Mouse (Mus musculus) layer of hippocampus, adult 9-11 months (tissue): ENCODE data around the gene Coro7.
A peak's percentile ranks its signal among the peaks of the same experiment; 100 is the strongest.
"Not testable (repeated sequence)": the region's sequence is repeated elsewhere in the genome, so short reads cannot be mapped to it uniquely, and the experiment has no call there.

Experiments used
- DNase-seq: peaks from one replicate; pipeline ENCODE4 v3.0.0; 2022

Gene Coro7

DNA sequence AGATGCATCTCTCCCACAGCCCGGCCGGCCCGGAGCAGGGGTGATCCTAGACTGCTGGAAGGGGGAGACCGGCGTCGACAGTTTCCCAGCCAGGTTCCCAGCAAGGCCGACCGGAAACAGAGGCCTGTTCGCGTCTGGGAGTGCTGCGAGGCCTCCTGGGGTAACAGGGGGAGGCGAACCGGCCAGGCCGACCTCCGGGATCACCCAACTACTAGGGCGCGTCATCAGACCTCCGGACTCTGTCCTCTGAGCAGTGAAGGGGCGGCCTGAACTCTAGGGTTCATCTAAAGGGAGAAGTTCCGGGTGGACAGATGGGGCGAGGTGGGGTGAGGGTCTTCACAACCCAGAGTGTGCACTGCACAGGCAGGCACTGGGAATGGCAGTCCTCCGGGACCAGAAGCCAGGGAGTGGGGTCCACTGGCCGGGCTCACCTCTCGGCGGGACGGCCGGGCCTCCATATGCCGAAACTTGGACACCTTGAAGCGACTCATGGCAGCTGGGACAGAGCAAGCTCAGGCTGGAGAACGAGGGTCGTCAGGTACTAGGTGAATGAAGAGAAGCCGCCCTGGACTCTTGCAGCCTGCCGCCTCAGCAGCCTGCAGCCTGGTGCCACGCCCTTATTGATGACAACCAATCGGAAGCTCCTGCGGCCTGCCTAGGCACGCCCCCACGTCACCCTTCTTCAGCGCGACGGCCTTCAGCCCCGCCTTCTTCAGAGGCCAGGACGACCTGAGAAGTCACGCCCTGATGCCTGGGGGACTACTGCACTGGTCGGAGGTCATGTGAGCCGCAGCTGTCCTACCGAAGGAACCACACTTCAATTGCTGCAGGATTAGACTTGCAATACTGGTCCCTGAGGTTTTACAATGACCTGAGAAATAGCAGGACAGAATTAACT is at the start of gene Coro7:
Gene Coro7 (minus strand): TSS at position 657 of the 898 bp plus-strand sequence.
- peak; percentile 93 for DNase-seq

DNA sequence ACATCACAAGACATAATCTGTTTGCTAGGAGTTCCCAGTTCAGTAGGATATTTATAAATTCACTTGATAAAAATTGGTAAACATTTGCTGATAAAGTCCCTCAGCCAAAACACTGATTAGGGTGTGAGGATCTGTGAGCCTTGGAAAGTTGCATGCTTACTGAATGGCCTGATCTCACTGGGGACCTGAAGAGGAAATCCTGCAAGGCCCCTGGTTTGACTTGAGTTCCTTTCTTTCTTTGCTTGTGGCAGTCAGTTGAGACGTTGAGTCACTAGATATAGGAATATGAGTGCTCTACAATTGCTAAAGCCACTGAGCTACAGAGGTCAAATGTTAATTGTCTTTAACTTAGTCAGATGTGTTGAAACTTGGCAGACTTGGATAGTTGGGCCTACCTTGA is 48.4 kb upstream of the Coro7 start:
- no peak for DNase-seq

- no peak for DNase-seq
Observed at GRCm38 (mm10) chr16:4727526-4727925, 47.9 kb upstream of the Coro7 start.

DNA sequence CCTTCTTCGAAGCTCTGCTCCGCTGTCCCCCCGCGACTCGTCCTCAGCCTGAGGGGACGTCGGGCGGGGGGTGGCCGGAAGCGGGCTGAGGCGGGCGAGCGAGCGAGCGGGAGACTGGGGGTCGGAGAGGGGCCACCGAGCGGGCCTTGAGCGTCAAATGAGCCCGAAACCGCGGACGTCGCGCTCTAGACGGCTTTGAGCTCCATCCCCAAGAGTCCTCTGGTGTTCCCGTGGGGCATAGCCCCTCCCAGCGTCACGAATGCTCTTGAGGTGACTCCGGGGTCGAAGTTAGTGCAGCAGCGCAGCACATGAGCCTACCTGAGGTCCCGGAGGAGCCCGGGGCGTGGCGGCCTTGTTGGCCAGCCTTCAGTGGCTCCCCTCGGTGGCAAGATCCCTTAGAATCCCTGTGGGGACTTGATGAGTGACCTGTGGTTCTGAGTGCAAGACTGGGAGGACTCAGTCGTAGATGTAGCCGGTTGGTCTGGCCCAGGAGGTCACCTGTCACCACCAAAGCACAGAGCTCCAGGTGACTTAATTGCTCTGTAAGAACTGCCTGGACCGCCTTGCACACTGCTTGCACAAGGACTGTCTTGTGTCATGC is 47.1 kb upstream of the Coro7 start:
- DNase-seq = peak; percentile 41

GRCm38 (mm10) chr16:4725780-4726527 is 46.4 kb upstream of the Coro7 start, which contains the start of gene Hmox2:
Gene Hmox2 (plus strand): TSS chr16:4726361.
- DNase-seq = peak; percentile 90

DNA sequence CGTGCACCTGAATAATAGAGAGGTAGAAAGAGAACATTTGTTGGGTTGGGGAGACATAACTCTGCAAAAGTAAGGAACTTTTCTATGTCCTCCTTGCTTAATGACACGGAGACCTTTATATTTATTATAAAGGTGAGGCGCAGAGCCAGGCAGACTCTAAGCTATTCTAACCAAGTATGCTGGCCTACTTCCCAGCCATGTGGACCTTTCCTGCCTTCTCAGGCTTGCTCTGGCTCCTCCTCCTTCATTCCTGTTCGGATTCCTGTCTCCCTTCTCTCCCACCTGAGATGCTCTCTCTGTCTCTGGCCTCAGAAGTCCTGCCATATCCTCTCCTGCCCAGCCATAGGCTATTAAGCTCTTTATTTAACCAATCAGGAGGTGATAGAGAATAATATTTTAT is 45.7 kb upstream of the Coro7 start:
- DNase-seq = no peak

DNA sequence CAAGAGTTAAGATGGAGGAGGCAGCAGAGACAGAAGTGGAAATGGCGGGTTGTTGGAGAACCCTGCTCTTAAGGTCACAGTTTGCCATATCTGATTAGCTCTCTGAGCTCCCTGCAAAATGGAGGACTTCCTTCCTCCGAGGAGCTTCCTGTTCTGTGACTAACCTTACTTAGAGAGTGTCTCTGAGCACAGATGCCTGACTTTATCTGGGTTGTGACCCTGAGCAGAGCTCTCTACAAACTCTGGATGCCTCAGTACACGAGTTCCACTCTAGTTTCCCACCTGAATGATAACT is 43.3 kb upstream of the Coro7 start:
- DNase-seq = no peak

DNA sequence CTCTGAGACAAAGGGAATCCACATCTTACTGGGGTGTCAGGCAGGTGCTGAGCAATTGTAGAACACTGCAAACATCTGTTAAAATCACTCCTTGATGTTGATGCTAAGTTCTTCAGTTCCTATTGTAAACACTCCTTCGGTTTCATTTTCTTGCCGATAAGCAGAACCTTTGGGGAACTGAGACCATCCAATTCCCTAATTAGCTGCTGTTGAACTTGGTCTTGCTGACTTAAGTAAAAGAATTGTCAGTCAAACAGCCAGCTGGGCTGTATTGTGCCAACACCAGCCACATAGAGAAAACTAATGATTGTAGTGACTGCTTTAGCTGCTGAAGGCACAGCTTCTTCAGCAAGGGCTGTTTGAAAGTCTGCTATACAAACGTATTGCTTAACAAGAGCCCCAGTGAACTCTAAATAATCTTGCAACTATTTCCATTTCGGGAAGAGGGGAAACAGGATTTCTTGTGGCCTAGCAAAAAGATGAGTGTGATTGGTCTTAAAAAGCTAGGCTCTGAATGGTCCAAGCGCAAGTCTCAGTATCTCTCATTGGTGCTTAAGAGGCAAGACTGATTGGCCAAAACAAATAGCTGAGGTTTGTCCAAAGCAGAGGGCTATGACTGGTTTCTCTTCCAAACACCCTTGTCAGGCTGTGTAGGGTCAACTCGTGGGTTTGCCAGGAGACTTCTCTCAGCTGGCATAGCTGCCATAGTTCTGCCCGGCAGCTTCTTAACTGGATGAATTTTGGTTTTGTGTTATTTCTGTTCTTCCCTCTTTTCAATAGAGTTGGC is 42.7 kb upstream of the Coro7 start:
- peak; percentile 43 for DNase-seq

- peak; percentile 68 for DNase-seq
Observed at GRCm38 (mm10) chr16:4718753-4719518, 39.4 kb upstream of the Coro7 start, which contains the start of gene Nmral1. Gene Nmral1 (minus strand): TSS chr16:4719356.

DNA sequence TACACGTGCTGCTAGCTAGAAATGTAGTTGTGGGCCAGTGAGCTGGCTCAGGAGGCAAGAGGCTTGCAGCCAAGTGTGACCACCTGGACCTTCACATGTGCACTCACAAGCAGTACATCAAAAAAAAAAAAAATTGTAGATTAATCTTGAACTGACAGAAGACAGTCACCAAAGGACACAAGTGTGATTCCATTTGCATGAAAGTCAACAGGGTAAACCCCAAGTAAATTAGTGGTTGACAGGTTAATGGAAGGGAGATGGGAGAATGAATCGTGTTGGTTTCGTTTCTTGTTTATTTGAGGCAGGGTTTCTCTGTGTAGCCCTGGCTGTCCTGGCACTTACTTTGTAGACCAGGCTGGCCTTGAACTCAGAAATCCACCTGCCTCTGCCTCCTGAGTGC is 38.3 kb upstream of the Coro7 start:
- DNase-seq = no peak

DNA sequence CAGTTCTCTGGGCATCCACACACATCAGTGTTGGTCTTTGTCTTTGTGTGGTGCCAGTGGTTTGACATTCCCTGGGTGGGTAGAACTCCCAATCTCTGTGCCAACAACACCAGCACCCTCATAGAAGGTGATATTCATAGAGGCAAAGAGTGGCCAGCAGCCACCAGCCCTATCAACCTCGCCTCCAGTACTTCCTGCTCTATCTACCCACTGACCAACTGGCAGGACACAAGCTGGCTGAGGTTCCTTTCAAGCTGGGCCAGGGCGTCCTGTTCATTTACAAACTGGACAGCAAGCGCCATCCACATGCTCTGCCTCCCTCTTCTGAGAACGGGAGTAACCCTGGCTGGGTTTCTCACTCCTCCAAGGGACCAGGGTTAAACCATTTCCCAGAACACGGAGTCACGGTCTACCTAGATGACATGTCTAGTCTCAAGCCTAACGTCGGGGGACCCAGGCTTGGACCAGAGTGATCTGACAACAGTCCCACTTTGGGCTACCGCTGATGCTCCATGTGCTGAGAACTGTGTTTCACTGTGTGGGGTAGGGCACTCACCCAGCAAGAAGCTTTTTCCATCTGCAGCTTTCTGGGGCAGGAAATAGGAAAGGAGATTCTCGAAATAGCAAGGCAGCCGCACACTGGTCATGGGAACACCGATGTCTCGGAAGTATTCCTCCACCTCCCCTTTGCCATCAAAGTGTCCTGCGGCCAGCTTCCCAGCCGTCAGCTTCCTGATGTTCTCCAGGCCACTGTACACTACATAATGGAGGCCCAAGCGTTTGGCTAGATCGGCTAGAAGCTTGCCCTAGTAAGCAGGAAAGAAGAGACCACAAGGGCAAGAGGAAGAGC is 34.5 kb upstream of the Coro7 start:
- DNase-seq = no peak

GRCm38 (mm10) chr16:4711173-4711572 is 31.6 kb upstream of the Coro7 start:
- DNase-seq = peak; percentile 54

DNA sequence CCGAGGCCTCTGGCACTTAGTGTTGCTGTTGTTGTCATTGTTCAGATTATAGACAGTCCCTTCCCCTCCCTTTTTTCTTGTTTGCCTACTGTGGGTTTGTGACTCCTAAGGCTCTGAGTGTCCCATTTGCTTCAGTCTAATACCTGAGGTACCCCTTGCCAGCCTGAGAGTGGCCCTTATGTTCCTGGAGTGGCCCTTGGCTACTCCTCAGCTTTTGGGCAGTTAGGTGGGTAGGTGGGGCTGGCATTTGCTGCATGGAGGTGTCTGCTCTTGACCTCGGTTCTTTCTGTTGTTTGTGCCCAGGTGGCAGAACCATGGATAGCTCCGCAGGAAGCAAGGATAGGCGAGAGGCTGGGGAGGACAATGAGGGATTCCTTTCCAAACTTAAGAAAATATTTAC is 26.0 kb upstream of the Coro7 start:
- no peak for DNase-seq

DNA sequence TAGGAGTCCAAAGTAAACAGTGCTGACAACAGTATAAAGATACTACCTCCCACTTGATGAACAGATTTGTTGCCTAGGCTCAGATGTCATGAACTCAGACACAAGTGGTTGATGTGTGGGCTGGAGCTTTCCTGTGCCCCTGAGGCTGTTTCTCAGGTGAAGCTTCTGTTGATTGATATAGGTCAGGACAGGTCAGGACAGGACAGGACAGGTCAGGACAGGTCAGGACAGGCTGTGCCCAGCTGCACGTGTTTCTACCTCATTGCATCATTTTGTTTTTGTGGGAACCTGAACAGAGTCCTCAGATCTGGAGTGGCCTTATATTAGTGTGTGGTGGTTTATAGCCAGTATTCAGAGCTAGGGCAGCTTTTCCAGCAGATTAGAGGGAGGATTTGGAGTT is 23.1 kb upstream of the Coro7 start:
- DNase-seq = no peak

- no peak for DNase-seq
Observed at GRCm38 (mm10) chr16:4701211-4701610, 21.6 kb upstream of the Coro7 start.

GRCm38 (mm10) chr16:4689371-4689770 is 9.8 kb upstream of the Coro7 start:
- not testable (repeated sequence) for DNase-seq

GRCm38 (mm10) chr16:4684457-4684791 is 4.8 kb upstream of the Coro7 start:
- no peak for DNase-seq

- peak; percentile 94 for DNase-seq
Observed at GRCm38 (mm10) chr16:4683581-4684456, 4.2 kb upstream of the Coro7 start.

GRCm38 (mm10) chr16:4683193-4683580 is 3.6 kb upstream of the Coro7 start:
- DNase-seq = no peak

DNA sequence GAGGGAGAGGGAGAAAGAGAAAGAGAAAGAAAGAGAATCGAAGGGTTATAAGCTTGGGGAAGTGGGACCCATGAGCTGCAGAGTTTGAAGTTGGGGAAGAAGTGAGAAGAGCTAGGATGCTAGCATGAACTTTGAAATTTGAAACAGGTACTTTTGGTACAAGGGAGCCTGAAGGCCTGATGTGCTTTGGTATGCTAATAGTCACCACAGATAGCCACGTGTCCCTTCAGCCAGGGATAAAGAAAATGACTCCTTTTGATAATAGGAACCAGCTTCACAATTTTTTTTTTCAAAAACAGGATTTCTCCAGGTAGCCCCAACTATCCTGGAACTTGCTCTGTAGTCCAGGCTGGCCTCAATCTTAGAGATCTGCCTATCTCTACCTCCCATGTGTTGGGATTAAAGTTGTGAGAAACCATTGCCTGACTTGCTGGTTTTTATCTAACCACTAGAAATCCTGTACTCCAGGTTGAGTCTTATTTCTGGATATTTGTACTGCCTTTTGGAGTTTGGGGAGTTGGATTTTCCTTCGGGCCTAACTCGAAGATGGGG is 3.1 kb upstream of the Coro7 start:
- no peak for DNase-seq
